ENCODE assay signal across 8 mouse cellular contexts in genomic region chr7:114636102-114636501, GRCm38 (mm10). TPM values are rescaled to one million over a fixed set of nuclear protein-coding genes. Genes with fewer than 3 reads are reported as not detected.
A peak's percentile ranks its signal among the peaks of the same experiment; 100 is the strongest.
DNase-seq lines count a peak whose midpoint lies in the region; ATAC-seq and TF ChIP-seq lines count a peak whose summit lies in the region.

Gene Calca, minus strand, starts transcription at chr7:114636357.

- no peaks in the 10 kb centered on the region for H3K4me1 ChIP-seq in lung, adult 2 months (ENCODE audit: control insufficient read depth, insufficient read depth, low read length)
- H3K4me1 ChIP-seq in embryonic facial prominence, embryonic 15.5 days: peaks cover 7% of the 10 kb centered on the region
- H3K4me1 ChIP-seq in kidney, embryonic 14.5 days (ENCODE audit: control insufficient read depth, insufficient read depth, low read length): no peaks in the 10 kb centered on the region

- DNase-seq in lung, adult 2 months: no peak
- DNase-seq in lung, postnatal 25 days (ENCODE audit: low spot score): no peak
- DNase-seq in cerebellum, adult 11 months: peak; percentile 8
- DNase-seq in spleen, postnatal 4 days (ENCODE audit: low spot score in 2 of 2): no peak
- DNase-seq in urinary bladder, postnatal 4 days (ENCODE audit: low spot score in 2 of 2): no peak

- H3K27ac ChIP-seq in embryonic facial prominence, embryonic 15.5 days (replicated peaks): no peak within 1 kb of the TSS
- H3K27ac ChIP-seq in kidney, embryonic 14.5 days (ENCODE audit: low read depth, low read length): no peak within 1 kb of the TSS

- H3K9ac ChIP-seq in embryonic facial prominence, embryonic 15.5 days: peak within 1 kb of the TSS; percentile 4; the same call in 1 of the 2 replicates
- H3K9ac ChIP-seq in kidney, embryonic 14.5 days (ENCODE audit: low read depth, low read length): peak within 1 kb of the TSS; percentile 1; the same call in 1 of the 2 replicates

- H3K36me3 ChIP-seq in embryonic facial prominence, embryonic 15.5 days: no peaks in the 10 kb centered on the region
- H3K36me3 ChIP-seq in kidney, embryonic 14.5 days (ENCODE audit: control insufficient read depth, insufficient read depth, low read length): no peaks in the 10 kb centered on the region

- ATAC-seq in embryonic facial prominence, embryonic 15.5 days (ENCODE audit: insufficient number of reproducible peaks, low FRiP score, low TSS enrichment, low read depth): no peak
- ATAC-seq in kidney, embryonic 14.5 days (ENCODE audit: low FRiP score, low TSS enrichment): peak; percentile 61
- peak; percentile 29; the same call in 1 of the 2 replicates for ATAC-seq in megakaryocyte progenitor cell, adult 5-6 weeks (replicated peaks; ENCODE audit: poor library complexity)

- no peak for TF ChIP-seq POLR2A in lung, adult 2 months (IDR thresholded peaks at IDR 0.05; ENCODE audit: borderline replicate concordance, extremely low read depth, low read depth, low read length)

- H3K4me2 ChIP-seq in embryonic facial prominence, embryonic 15.5 days (replicated peaks): peak within 1 kb of the TSS; percentile 73
- peak within 1 kb of the TSS; percentile 57 for H3K4me2 ChIP-seq in kidney, embryonic 14.5 days (replicated peaks; ENCODE audit: low read depth, low read length)

- peaks cover 20% of the 10 kb centered on the region for H3K27me3 ChIP-seq in embryonic facial prominence, embryonic 15.5 days
- H3K27me3 ChIP-seq in kidney, embryonic 14.5 days (ENCODE audit: control insufficient read depth, insufficient read depth, low read length): peaks cover 13% of the 10 kb centered on the region

- TF ChIP-seq CTCF in lung, adult 2 months (IDR thresholded peaks at IDR 0.05; ENCODE audit: insufficient read depth, low read length): no peak

- H3K4me3 ChIP-seq in lung, adult 2 months (replicated peaks; ENCODE audit: extremely low read depth, low read depth, low read length): peak within 1 kb of the TSS; percentile 9
- peak within 1 kb of the TSS; percentile 39 for H3K4me3 ChIP-seq in embryonic facial prominence, embryonic 15.5 days (replicated peaks)
- peak within 1 kb of the TSS; percentile 34 for H3K4me3 ChIP-seq in kidney, embryonic 14.5 days (ENCODE audit: low read length)

- no peaks in the 10 kb centered on the region for H3K9me3 ChIP-seq in embryonic facial prominence, embryonic 15.5 days (replicated peaks)
- no peaks in the 10 kb centered on the region for H3K9me3 ChIP-seq in kidney, embryonic 14.5 days (ENCODE audit: control insufficient read depth, low read length)

- WGBS in lung, adult 2 months: 2% methylated on average over 12 of the region's 12 CpGs
- under 1% methylated on average over 12 of the region's 12 CpGs for WGBS in embryonic facial prominence, embryonic 15.5 days
- WGBS in kidney, embryonic 14.5 days: under 1% methylated on average over 12 of the region's 12 CpGs

RNA-seq across cellular contexts. Expression of gene Calca, which starts in this region (rescaled TPM):
- polyA plus RNA-seq in lung, adult 2 months (2012; rRNA removed): 1.1 and 4.0 TPM in 2 replicates
- polyA plus RNA-seq in embryonic facial prominence, embryonic 15.5 days (2015; fragmentation: Nextera tagmentation; extraction: Ambion mirVana): 11.2 and 11.6 TPM in 2 replicates
- polyA plus RNA-seq in kidney, embryonic 14.5 days (2014; fragmentation: Nextera tagmentation; extraction: Ambion mirVana): 0.31 and 1.5 TPM in 2 replicates
- total RNA-seq in megakaryocyte progenitor cell, adult 5-6 weeks (2015): not detected in 2 replicates
- not detected in 2 replicates for total RNA-seq in megakaryocyte progenitor cell, adult 5-6 weeks (2017)

Comparison
In these comparisons a context has a peak if more than half of its experiments do, and no peak if none do; other contexts are left out.
1. Peak in ATAC-seq in megakaryocyte progenitor cell, adult 5-6 weeks; RNA of the gene not detected or under 1 TPM.